Mouse (Mus musculus): ENCODE results near the gene S100pbp.
"Not testable (repeated sequence)": the region's sequence is repeated elsewhere in the genome, so short reads cannot be mapped to it uniquely, and the experiment has no call there.

Gene S100pbp

GRCm38 (mm10) chr4:129220376-129221089 lies 31.0 kb upstream of the S100pbp start:
- peak in 1 of 2 experiments; percentile 52 for DNase-seq (ENCODE audit: low spot score in 2 of 2)

GRCm38 (mm10) chr4:129219198-129219597 lies 29.7 kb upstream of the S100pbp start:
- no peak for DNase-seq (ENCODE audit: low spot score in 2 of 2)

DNA sequence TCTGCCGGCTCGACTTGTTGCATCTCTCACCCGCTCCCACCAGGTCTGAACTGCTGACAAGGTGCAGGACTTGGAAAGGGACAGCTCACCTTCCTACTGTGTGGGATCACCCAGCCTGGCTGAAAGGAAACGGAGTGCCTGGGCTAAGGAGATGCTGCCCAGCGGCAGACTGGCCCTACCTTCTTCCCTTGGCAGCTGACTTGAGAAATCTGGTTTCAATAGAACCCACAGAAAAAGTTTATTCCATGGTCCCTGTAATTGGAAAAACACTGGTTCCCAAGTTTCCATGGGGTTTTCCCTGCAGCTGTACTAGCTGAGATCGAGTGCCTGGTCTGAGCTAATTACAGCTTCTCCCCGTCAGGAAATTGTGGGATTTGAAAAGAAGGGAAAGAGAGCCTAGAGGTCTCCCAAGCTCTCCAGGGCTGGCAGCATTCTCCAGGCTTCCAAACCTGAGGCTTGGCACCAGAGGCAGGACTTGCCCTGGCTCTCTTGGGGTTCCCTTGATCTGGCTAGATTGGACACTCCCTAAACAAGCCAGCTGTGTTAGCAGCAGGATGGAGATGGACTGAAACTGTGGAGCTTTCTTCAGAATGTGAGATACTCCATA lies 29.1 kb upstream of the S100pbp start:
- DNase-seq (ENCODE audit: low spot score in 2 of 2): no peak

DNA sequence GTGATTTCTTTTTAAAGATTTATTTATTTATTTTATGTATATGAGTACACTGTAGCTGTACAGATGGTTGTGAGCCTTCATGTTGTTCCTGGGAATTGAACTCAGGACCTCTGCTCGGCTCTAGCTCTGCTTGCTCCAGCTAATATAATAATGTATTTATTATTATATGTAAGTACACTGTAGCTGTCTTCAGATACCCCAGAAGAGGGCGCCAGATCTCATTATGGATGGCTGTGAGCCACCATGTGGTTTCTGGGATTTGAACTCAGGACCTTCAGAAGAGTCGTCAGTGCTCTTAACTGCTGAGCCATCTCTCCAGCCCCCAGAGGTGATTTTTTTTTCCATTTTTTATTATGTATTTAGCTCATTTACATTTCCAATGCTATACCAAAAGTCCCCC lies 23.0 kb upstream of the S100pbp start:
- not testable (repeated sequence) for DNase-seq (ENCODE audit: low spot score in 2 of 2)

- DNase-seq (ENCODE audit: low spot score in 2 of 2): no peak
Measured at GRCm38 (mm10) chr4:129211461-129211860, 21.9 kb upstream of the S100pbp start.

- DNase-seq (ENCODE audit: low spot score in 2 of 2): no peak
Measured at GRCm38 (mm10) chr4:129209504-129209903, 20.0 kb upstream of the S100pbp start.

DNA sequence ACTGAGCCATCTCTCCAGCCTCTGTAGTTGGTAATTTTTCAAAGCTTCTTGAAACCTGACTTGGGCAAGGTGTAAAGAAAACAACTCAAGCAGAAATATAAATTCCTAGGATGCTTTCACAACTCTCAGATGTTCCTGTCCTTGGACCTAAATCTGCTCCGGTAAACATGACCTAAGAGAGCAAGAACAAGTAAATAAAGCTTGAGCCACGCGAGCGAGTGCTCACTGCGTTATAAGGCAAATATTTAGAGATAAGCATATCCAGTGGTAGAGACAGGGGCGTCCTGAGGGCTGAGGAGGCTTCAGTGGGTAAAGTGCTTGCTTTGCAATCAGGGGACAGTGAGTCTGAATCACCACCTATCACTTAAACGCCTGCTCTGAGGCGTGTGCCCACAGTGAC lies 17.3 kb upstream of the S100pbp start:
- no peak for DNase-seq (ENCODE audit: low spot score in 2 of 2)

DNA sequence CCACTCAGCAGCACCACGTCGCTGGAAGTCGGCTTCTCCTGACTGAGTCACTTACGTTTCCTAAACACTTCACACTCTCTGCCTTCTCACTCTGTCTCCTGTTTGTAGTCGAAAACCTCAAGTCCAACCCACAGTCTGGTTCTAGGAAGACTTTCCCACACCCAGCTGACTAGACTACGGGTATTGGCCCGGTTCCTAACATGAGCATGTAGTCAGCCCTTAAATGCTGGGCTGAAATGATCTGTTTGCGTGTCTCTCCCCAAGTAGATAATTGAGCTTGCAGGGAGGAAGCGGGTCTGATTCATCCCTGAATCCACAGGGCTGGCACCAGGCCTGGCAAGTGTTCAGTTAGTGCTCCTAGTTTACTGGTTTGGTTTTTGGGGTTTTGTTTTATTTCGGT lies 15.1 kb upstream of the S100pbp start:
- DNase-seq (ENCODE audit: low spot score in 2 of 2): no peak

DNA sequence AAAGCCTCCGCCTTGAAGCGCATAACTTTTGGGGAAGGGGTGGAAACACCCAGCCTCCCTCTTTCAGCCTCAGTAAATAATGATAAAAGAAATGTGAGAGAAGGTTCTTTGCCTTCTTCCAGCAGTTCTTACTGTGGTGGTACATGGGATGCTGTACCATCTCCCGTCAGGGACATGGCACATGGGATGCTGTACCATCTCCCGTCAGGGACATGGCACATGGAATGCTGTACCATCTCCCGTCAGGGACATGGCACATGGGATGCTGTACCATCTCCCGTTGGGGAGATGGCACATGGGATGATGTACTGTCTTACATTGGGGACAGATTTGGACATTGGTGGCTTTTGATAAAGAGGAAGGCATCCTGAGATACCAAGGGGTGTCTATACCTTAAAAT lies 8.0 kb upstream of the S100pbp start:
- DNase-seq (ENCODE audit: low spot score in 2 of 2): no peak

DNA sequence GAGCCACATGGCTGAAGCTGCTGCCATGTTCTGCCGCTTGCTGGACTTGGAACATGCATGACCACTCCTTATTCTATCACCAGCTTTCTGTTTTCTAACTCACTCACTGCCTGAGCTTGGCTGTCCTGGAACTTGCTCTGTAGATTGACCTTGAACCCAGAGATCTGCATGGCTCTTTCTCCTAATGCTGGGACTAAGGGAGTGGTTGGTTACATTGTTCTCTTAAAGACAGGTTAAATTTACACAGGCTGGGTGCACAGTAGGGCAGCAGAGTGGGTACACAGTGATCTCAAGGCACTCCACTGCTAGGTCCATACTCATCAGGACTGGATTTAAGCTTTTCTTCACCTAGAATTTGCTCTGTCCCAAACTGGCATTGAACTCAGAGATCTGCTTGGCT lies 4.8 kb upstream of the S100pbp start:
- no peak for DNase-seq (ENCODE audit: low spot score in 2 of 2)

GRCm38 (mm10) chr4:129191691-129192090 lies 2.2 kb upstream of the S100pbp start:
- no peak for DNase-seq (ENCODE audit: low spot score in 2 of 2)

DNA sequence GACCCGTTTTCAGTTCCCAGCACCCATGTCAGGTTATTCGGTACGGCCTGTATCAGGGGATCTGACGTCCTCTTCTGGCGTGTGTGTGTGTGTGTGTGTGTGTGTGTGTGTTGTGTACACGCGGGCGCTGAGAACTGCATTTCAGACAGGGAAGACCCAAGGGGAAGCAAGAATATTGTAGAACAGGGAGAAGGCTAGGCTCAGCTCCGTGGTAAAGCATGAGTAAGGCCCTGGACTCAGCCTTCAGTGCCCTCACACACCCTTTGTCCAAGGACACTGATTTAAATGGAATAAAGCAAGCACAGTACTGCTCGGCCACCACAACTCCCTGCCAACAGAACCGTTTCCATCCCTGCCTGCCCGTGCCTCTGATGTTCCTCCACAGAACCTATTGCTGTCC lies 1.0 kb upstream of the S100pbp start:
- DNase-seq (ENCODE audit: low spot score in 2 of 2): no peak

- DNase-seq (ENCODE audit: low spot score in 2 of 2): peak; percentile 41 to 82
Measured at GRCm38 (mm10) chr4:129188803-129189541, 555 bp downstream of the S100pbp start.

GRCm38 (mm10) chr4:129188041-129188659 lies 1.4 kb downstream of the S100pbp start:
- DNase-seq (ENCODE audit: low spot score in 2 of 2): no peak

DNA sequence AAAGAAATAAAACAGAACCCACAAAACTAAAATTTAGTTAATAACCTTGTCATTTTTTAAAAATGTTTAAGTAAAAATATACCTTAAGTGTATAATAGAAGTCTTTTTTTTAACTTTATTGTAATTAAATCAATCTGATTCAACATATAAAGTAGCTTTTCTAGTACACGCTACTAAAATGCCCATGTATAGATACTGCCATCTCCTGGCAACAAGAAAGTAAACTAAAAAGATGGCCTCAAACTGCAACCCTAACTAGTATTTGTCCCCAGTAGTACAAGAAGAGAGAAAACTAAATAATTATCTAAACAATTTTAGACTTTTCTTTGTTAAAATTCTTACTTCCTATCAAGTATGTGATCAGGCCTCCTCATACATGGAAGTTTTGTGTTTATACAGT lies 10.0 kb downstream of the S100pbp start:
- no peak for DNase-seq (ENCODE audit: low spot score in 2 of 2)

DNA sequence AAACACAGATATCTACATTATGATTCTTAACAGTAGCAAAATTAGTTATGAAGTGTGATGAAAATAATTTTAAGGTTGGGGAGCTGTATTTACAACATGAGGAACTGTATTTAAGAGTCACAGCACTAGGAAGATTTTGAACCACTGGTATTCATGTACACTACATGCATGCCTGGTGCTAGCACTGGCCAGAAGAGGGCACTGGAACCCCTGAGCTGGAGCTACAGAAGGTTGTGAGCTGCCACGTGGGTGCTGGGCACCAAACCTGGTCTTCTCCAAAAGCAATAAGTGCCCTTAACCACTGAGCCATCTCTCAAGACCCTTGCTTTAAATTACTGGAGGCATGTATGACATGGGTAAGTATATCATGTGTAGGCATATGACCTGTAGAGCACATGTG lies 17.0 kb downstream of the S100pbp start:
- DNase-seq (ENCODE audit: low spot score in 2 of 2): no peak

DNA sequence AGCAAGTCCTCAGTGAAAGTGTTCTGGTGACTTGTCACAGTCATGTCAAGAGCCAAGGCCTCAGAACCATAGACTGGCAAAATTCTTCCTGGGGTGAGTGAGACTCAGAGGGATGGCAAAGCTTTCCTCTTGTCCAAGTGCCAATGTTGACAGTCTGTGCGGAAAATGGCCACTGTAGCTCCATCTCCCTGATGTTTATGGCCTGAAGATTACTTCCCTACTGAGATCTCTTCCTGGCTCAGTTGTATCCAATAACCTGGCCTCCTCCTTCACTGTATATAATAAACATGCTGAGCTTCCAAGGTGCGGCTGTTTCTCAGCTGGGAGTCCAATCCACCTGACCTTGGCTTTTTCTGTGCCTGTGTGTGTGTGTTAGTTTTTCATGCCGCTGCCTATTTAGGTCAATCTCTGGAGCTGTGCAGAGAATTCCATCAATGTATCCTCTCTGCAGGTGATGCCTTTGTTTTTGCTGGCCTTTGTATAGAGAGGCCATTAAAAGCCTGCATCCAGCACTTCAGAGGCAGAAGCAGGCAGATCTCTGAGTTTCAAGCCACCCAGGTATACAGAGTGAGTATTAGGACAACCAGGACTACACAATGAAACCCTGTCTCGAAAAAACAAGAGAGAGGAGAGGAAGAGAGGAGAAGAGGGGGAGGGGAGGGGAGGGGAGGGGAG lies 27.8 kb downstream of the S100pbp start:
- DNase-seq (ENCODE audit: low spot score in 2 of 2): no peak

- no peak for DNase-seq (ENCODE audit: low spot score in 2 of 2)
Measured at GRCm38 (mm10) chr4:129161076-129161475, 28.5 kb downstream of the S100pbp start.

- no peak for DNase-seq (ENCODE audit: low spot score in 2 of 2)
Measured at GRCm38 (mm10) chr4:129158549-129158948, 31.0 kb downstream of the S100pbp start.

GRCm38 (mm10) chr4:129157541-129157940 lies 32.0 kb downstream of the S100pbp start:
- no peak for DNase-seq (ENCODE audit: low spot score in 2 of 2)

DNA sequence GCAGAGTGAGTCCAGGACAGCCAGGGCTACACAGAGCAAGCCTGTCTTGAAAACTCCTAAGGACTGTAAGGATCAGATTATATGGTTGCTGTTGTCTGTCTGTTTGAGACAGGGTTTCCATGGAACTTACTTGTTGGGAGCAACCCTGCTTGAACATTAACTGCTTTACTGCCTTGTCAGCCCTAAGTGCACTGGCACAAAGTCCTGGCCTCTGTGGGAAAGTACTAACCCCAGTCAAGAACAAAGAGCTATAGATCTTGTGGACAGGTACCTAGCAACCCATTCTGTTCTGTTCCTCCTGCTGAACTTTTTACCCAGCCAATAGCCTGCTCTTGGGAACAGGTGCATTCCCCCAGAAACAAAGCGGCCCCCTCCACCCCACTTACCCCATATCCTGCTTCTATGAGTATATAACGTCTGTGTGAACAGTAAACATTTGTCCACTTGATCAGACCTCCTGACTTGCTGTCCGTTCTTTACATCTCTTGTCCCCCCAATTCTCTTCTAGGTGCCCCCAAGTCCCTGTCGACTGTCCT lies 38.2 kb downstream of the S100pbp start:
- DNase-seq (ENCODE audit: low spot score in 2 of 2): no peak

DNA sequence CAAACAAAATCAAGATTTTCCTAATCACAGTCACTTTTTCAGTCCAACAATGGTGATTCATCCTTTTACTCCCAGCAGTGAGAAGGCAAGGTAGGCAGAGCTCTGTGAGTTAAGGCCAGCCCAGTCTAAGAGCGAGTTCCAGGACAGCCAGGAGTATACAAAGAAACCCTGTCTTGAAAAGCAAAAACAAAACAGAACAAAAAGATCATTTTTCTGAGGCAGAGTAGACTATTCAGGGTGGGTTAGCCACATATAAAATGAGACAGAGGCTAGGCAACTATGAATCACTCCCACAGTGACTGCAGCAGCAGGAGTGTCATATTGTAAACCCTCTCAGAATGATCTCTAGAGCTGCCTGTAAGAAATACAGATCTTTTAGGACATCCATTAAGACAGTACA lies 40.2 kb downstream of the S100pbp start:
- no peak for DNase-seq (ENCODE audit: low spot score in 2 of 2)
